Mouse (Mus musculus) brain, embryonic 14.5 days (tissue): Measurements from ENCODE around the gene 2810004N23Rik.

Experiments
- CTCF ChIP-seq: fragments of 200-500 bp; IDR thresholded peaks from 2 replicates; pipeline ENCODE4 v1.5.1; 2012; ENCODE audit warnings: inconsistent platforms, mild to moderate bottlenecking, moderate library complexity, borderline replicate concordance; ENCODE audit not compliant: insufficient read depth, insufficient read length; ENCODE audit errors: extremely low read depth
- POLR2A ChIP-seq: fragments of 200-500 bp; IDR thresholded peaks from 2 replicates; pipeline ENCODE4 v1.6.1; 2012; ENCODE audit warnings: mild to moderate bottlenecking, inconsistent platforms, borderline replicate concordance; ENCODE audit not compliant: poor library complexity, insufficient read depth, insufficient read length, severe bottlenecking; ENCODE audit errors: extremely low read depth

GRCm38 (mm10) chr8:124800542-124800941 lies 62.4 kb downstream of the 2810004N23Rik start:
- TF ChIP-seq CTCF (no peak), POLR2A (no peak)
